Mouse (Mus musculus) intestine, embryonic 15.5 days (tissue): Measurements from ENCODE around the gene Frmd4b. TPM values are rescaled to one million over a fixed set of nuclear protein-coding genes. Genes with fewer than 3 reads are reported as not detected.

ENCODE experiments used
- ATAC-seq: fragments of 200-750 bp; cut with Nextera tagmentation; 2 replicates; pipeline ENCODE4 v1.8.0; 2017; ENCODE audit warnings: moderate TSS enrichment, moderate library complexity
- H3K27ac ChIP-seq: fragments of 300-500 bp; sonication (generic); 2 replicates; pipeline ENCODE4 v1.5.1; 2015; ENCODE audit warnings: mild to moderate bottlenecking, inconsistent platforms
- H3K27me3 ChIP-seq: fragments of 300-500 bp; sonication (generic); replicated peaks from 2 replicates; pipeline ENCODE4 v1.6.1; 2015; ENCODE audit warnings: inconsistent platforms
- H3K36me3 ChIP-seq: fragments of 300-500 bp; sonication (generic); 2 replicates; pipeline ENCODE4 v1.6.1; 2015; ENCODE audit warnings: inconsistent platforms
- H3K4me1 ChIP-seq: fragments of 300-500 bp; sonication (generic); replicated peaks from 2 replicates; pipeline ENCODE4 v1.6.1; 2015; ENCODE audit warnings: inconsistent platforms
- H3K4me2 ChIP-seq: fragments of 300-500 bp; sonication (generic); replicated peaks from 2 replicates; pipeline ENCODE4 v1.6.1; 2015; ENCODE audit warnings: mild to moderate bottlenecking, inconsistent platforms
- H3K4me3 ChIP-seq: fragments of 300-500 bp; sonication (generic); replicated peaks from 2 replicates; pipeline ENCODE4 v1.5.1; 2015; ENCODE audit warnings: inconsistent platforms
- H3K9ac ChIP-seq: fragments of 300-500 bp; sonication (generic); 2 replicates; pipeline ENCODE4 v1.6.1; 2015; ENCODE audit warnings: inconsistent platforms
- H3K9me3 ChIP-seq: fragments of 300-500 bp; sonication (generic); 2 replicates; pipeline ENCODE4 v1.6.1; 2016; ENCODE audit warnings: inconsistent platforms
- WGBS: fragments of 180-500 bp; shearing (Covaris S2); methylation state at CpG from one replicate; pipeline ENCODE4 v1.1.7; 2015; 5-methylcytosine and 5-hydroxymethylcytosine counted together
- polyA plus RNA-seq: library from polyadenylated mRNA; unstranded; fragments of >200 nt; fragmentation: Nextera tagmentation; extraction: Ambion mirVana; gene quantifications from 2 replicates; pipeline ENCODE4 v1.2.1, GENCODE M21; 2015

The Frmd4b gene
- polyA plus RNA-seq, 1 experiment from 2014 or later = 11.1 TPM

- H3K36me3 ChIP-seq = no peaks in the 10 kb centered on the region
- no peak overlapping the region for H3K4me3 ChIP-seq
- H3K27ac ChIP-seq = no peak overlapping the region
- no peaks in the 10 kb centered on the region for H3K4me1 ChIP-seq
- H3K9me3 ChIP-seq = no peaks in the 10 kb centered on the region
- no peak for ATAC-seq
- H3K9ac ChIP-seq = no peak overlapping the region
- no peak overlapping the region for H3K4me2 ChIP-seq
- H3K27me3 ChIP-seq = no peaks in the 10 kb centered on the region
Measured at GRCm38 (mm10) chr6:97245200-97245599, 372.1 kb downstream of the Frmd4b start.

GRCm38 (mm10) chr6:97242522-97242921 lies 374.8 kb downstream of the Frmd4b start:
- 77% methylated on average over 4 of the region's 4 CpGs for WGBS
- H3K36me3 ChIP-seq = no peaks in the 10 kb centered on the region
- no peaks in the 10 kb centered on the region for H3K9me3 ChIP-seq
- H3K4me3 ChIP-seq = no peak overlapping the region
- H3K27ac ChIP-seq = no peak overlapping the region
- H3K4me2 ChIP-seq = no peak overlapping the region
- H3K9ac ChIP-seq = no peak overlapping the region
- ATAC-seq = peak; percentile 75
- H3K27me3 ChIP-seq = no peaks in the 10 kb centered on the region
- no peaks in the 10 kb centered on the region for H3K4me1 ChIP-seq

GRCm38 (mm10) chr6:97240092-97240491 lies 377.2 kb downstream of the Frmd4b start:
- no peak overlapping the region for H3K9ac ChIP-seq
- WGBS = 88% methylated on average over 5 of the region's 5 CpGs
- ATAC-seq = no peak
- H3K27me3 ChIP-seq = no peaks in the 10 kb centered on the region
- no peak overlapping the region for H3K4me3 ChIP-seq
- H3K4me1 ChIP-seq = no peaks in the 10 kb centered on the region
- H3K36me3 ChIP-seq = no peaks in the 10 kb centered on the region
- no peaks in the 10 kb centered on the region for H3K9me3 ChIP-seq
- H3K27ac ChIP-seq = no peak overlapping the region
- H3K4me2 ChIP-seq = no peak overlapping the region

GRCm38 (mm10) chr6:97239360-97239759 lies 378.0 kb downstream of the Frmd4b start:
- H3K4me2 ChIP-seq = no peak overlapping the region
- no peaks in the 10 kb centered on the region for H3K4me1 ChIP-seq
- H3K9me3 ChIP-seq = no peaks in the 10 kb centered on the region
- no peak overlapping the region for H3K27ac ChIP-seq
- 87% methylated on average over 6 of the region's 6 CpGs for WGBS
- H3K9ac ChIP-seq = no peak overlapping the region
- H3K36me3 ChIP-seq = no peaks in the 10 kb centered on the region
- H3K27me3 ChIP-seq = no peaks in the 10 kb centered on the region
- H3K4me3 ChIP-seq = no peak overlapping the region
- ATAC-seq = no peak

Other genes starting within 250 kb of the Frmd4b start
- 0.90 and 1.2 TPM in 2 replicates for gene Mitf, start 189.5 kb upstream of the Frmd4b start, polyA plus RNA-seq